Mouse (Mus musculus) limb, embryonic 10.5 days (tissue): ENCODE data around the gene Mpp5. TPM values are rescaled to one million over a fixed set of nuclear protein-coding genes. Genes with fewer than 3 reads are reported as not detected.

Experiments used
- DNase-seq: peaks from one replicate; pipeline ENCODE4 v3.0.0-alpha.2; 2017; ENCODE audit warnings: low spot score
- H3K27ac ChIP-seq: fragments of 300-500 bp; sonication (generic); 2 replicates; pipeline ENCODE4 v1.5.1; 2016; ENCODE audit warnings: mild to moderate bottlenecking
- H3K27me3 ChIP-seq: fragments of 300-500 bp; sonication (generic); 2 replicates; pipeline ENCODE4 v1.6.1; 2016; ENCODE audit warnings: low read depth, mild to moderate bottlenecking; ENCODE audit not compliant: poor library complexity, severe bottlenecking
- H3K36me3 ChIP-seq: fragments of 300-500 bp; sonication (generic); 2 replicates; pipeline ENCODE4 v1.6.1; 2016; ENCODE audit warnings: mild to moderate bottlenecking, moderate library complexity
- H3K4me1 ChIP-seq: fragments of 300-500 bp; sonication (generic); 2 replicates; pipeline ENCODE4 v1.6.1; 2016
- H3K4me3 ChIP-seq: fragments of 300-500 bp; sonication (generic); 2 replicates; pipeline ENCODE4 v1.5.1; 2016; ENCODE audit warnings: mild to moderate bottlenecking, moderate library complexity
- H3K9me3 ChIP-seq: fragments of 300-500 bp; sonication (generic); replicated peaks from 2 replicates; pipeline ENCODE4 v1.6.1; 2016; ENCODE audit warnings: mild to moderate bottlenecking
- WGBS: fragments of 180-500 bp; shearing (Covaris S2); methylation state at CpG from one replicate; pipeline ENCODE4 v1.1.7; 2016; 5-methylcytosine and 5-hydroxymethylcytosine counted together
- polyA plus RNA-seq: library from polyadenylated mRNA; unstranded; fragments of >200 nt; fragmentation: Nextera tagmentation; extraction: Ambion mirVana; gene quantifications from 2 replicates; pipeline ENCODE4 v1.2.1, GENCODE M21; 2016

The Mpp5 gene
- polyA plus RNA-seq, 1 experiment from 2014 or later, result 25.0 TPM

DNA sequence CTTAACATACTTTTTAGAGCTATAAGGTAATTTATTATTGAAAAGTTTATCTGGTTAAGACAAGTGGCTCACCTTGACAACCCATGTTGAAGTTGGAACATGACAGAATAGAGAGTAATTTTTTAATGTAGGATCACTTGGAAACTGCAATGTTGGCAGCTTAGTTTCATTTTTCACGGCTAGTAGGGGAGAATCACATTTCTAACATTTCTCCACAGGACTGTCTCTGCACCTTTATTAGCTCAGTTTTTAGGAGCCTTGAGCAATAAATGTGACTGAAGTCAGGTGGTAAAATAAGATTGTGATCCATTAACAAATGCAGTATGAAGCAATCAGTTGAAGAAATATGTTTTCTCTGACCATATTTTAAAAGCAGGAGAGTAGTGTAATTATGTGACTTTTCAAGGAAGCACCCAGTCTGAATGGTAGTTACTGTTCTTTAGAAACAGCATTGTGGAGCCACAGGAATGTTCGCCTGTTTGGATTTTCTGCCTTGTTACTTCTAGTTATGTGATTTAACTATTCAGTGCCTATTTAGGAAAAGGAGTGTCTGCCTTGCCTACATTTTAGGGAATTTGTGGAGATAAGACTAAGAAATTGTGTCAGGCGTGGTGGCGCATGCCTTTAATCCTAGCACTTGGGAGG lies 29.8 kb downstream of the Mpp5 start:
- no peak for DNase-seq
- WGBS, result 86% methylated on average over 4 of the region's 4 CpGs
- Histone ChIP-seq H3K27me3 (no peaks in the 10 kb centered on the region), H3K36me3 (peaks cover 3% of the 10 kb centered on the region; the same call in 1 of the 2 replicates), H3K4me3 (no peak overlapping the region), H3K27ac (no peak overlapping the region), H3K4me1 (no peaks in the 10 kb centered on the region), H3K9me3 (no peaks in the 10 kb centered on the region)

DNA sequence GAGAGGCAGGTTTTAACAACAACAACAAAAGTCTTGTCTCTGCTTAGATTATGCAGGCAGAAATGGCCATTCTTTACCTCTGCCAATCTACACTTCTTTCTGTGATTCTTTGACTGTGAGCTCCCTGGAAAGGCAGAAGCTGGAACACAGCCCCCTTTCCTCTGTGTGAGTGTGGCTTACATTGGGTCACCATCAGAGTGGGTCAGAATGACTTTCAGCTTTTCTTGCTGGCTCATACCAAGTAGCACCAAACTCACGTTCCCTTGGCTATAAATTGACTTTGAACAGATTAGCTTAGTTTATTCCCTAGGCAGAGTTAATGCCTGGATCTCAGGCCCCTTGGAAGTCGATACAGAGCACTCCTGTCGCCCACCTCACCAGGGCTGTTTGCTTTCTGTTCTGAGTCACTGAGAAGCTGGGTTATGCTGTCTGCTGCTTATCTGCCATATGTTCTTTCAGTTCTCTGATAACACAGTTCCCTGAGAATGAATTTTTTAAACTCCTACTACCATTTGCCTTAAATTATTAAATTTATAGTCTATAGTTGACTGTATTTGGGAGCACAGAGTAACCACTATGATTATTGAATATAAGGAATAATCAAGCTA lies 39.7 kb downstream of the Mpp5 start:
- H3K4me3 ChIP-seq, result no peak overlapping the region
- H3K27ac ChIP-seq, result no peak overlapping the region
- H3K36me3 ChIP-seq, result no peaks in the 10 kb centered on the region
- DNase-seq, result no peak
- H3K9me3 ChIP-seq, result no peaks in the 10 kb centered on the region
- 51% methylated on average over 3 of the region's 3 CpGs for WGBS
- H3K27me3 ChIP-seq, result no peaks in the 10 kb centered on the region
- H3K4me1 ChIP-seq, result no peaks in the 10 kb centered on the region

GRCm38 (mm10) chr12:78790791-78791190 lies 42.1 kb downstream of the Mpp5 start:
- no peaks in the 10 kb centered on the region for H3K36me3 ChIP-seq

GRCm38 (mm10) chr12:78794236-78794635 lies 45.5 kb downstream of the Mpp5 start:
- 38% methylated on average over 1 of the region's 1 CpGs for WGBS
- peaks cover 20% of the 10 kb centered on the region for H3K36me3 ChIP-seq
- H3K27ac ChIP-seq, result no peak overlapping the region
- no peaks in the 10 kb centered on the region for H3K9me3 ChIP-seq
- no peaks in the 10 kb centered on the region for H3K4me1 ChIP-seq
- H3K4me3 ChIP-seq, result no peak overlapping the region
- no peak for DNase-seq
- H3K27me3 ChIP-seq, result no peaks in the 10 kb centered on the region

More at GRCm38 (mm10) chr12:78790791-78791190, 42.1 kb downstream of the Mpp5 start:
- no peak overlapping the region for H3K27ac ChIP-seq
- no peaks in the 10 kb centered on the region for H3K4me1 ChIP-seq
- no peak overlapping the region for H3K4me3 ChIP-seq
- DNase-seq, result no peak
- no peaks in the 10 kb centered on the region for H3K27me3 ChIP-seq
- 86% methylated on average over 2 of the region's 2 CpGs for WGBS
- H3K9me3 ChIP-seq, result no peaks in the 10 kb centered on the region

DNA sequence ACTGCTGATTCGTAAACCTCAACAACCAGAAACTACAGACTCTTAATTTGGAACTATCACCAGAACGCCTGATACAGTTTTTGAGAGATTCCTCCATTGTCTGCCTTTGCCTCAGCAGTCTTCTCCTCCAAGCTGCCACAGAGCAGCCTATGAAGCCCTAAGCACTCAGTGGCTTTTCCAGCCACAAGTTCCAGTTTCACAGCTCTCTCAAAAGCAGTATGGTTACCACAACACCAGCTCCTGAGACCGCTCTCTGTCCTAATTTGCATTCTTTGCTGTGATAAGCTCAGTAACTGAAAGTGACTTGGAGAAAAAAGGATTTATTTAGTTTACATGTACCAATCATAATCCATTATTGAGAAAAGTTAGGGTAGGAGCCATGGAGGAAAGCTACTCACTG lies 51.3 kb downstream of the Mpp5 start:
- no peak overlapping the region for H3K27ac ChIP-seq
- H3K27me3 ChIP-seq, result no peaks in the 10 kb centered on the region
- no peak overlapping the region for H3K4me3 ChIP-seq
- H3K36me3 ChIP-seq, result peaks cover 20% of the 10 kb centered on the region
- H3K4me1 ChIP-seq, result no peaks in the 10 kb centered on the region
- no peaks in the 10 kb centered on the region for H3K9me3 ChIP-seq
- no peak for DNase-seq
- 89% methylated on average over 3 of the region's 3 CpGs for WGBS

GRCm38 (mm10) chr12:78801836-78802235 lies 53.1 kb downstream of the Mpp5 start:
- H3K9me3 ChIP-seq, result no peaks in the 10 kb centered on the region
- H3K4me3 ChIP-seq, result no peak overlapping the region
- H3K36me3 ChIP-seq, result peaks cover 20% of the 10 kb centered on the region
- no peak for DNase-seq
- H3K27ac ChIP-seq, result no peak overlapping the region
- H3K27me3 ChIP-seq, result no peaks in the 10 kb centered on the region
- H3K4me1 ChIP-seq, result no peaks in the 10 kb centered on the region

DNA sequence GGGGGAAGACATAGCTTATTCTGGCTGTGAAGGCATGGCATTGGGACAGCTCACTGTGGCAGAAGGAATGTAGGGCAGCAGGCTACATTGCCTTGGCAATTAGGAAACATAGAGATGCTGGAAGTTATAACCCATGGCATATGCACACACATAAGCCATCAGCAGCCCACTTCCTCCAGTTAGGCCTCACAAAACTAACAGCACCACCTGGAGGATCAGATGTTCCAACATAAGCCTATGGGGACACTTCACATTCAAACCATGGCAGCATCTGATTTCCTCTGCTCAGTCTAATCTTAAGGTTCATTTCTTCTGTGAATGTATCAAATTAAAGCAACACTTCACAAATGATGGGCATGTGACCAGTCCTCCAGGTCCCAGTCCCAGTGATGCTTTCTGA lies 65.7 kb downstream of the Mpp5 start:
- no peak for DNase-seq
- no peaks in the 10 kb centered on the region for H3K27me3 ChIP-seq
- H3K27ac ChIP-seq, result no peak overlapping the region
- no peak overlapping the region for H3K4me3 ChIP-seq
- H3K4me1 ChIP-seq, result no peaks in the 10 kb centered on the region
- H3K9me3 ChIP-seq, result no peaks in the 10 kb centered on the region
- peaks cover 10% of the 10 kb centered on the region; the same call in 1 of the 2 replicates for H3K36me3 ChIP-seq

- H3K36me3 ChIP-seq, result peaks cover 73% of the 10 kb centered on the region
- 93% methylated on average over 2 of the region's 2 CpGs for WGBS
Measured at GRCm38 (mm10) chr12:78834496-78834895, 85.8 kb downstream of the Mpp5 start.

DNA sequence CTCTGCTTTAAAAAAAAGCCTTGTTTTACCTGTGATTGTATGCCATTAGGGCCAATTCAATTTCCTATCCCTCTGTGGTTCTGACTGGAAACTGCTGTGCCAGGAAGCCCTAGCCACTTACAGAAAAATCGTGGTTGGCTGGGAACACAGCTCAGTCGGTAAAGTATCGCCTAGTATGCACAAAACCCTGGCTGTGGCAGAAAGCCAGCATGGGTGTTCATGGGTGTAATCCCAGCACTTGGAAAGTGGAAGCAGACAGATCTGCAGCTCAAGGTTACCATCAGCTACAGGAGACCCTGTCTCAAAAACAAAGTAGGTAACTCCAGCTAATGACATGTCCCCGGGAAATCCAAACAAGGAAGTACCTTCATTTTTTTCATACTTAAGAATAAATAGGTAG lies 91.2 kb downstream of the Mpp5 start:
- 92% methylated on average over 4 of the region's 4 CpGs for WGBS
- DNase-seq, result no peak
- Histone ChIP-seq H3K27ac (no peak overlapping the region), H3K4me3 (no peak overlapping the region), H3K36me3 (peaks cover 87% of the 10 kb centered on the region), H3K27me3 (no peaks in the 10 kb centered on the region), H3K9me3 (no peaks in the 10 kb centered on the region), H3K4me1 (no peaks in the 10 kb centered on the region)

More at GRCm38 (mm10) chr12:78834496-78834895, 85.8 kb downstream of the Mpp5 start:
- H3K4me1 ChIP-seq, result no peaks in the 10 kb centered on the region
- H3K9me3 ChIP-seq, result no peaks in the 10 kb centered on the region
- H3K4me3 ChIP-seq, result no peak overlapping the region
- H3K27ac ChIP-seq, result no peak overlapping the region
- no peak for DNase-seq
- no peaks in the 10 kb centered on the region for H3K27me3 ChIP-seq

GRCm38 (mm10) chr12:78842429-78842828 lies 93.7 kb downstream of the Mpp5 start:
- H3K27me3 ChIP-seq, result no peaks in the 10 kb centered on the region
- H3K9me3 ChIP-seq, result no peaks in the 10 kb centered on the region
- H3K27ac ChIP-seq, result no peak overlapping the region
- H3K36me3 ChIP-seq, result peaks cover 84% of the 10 kb centered on the region
- H3K4me3 ChIP-seq, result no peak overlapping the region
- 84% methylated on average over 1 of the region's 1 CpGs for WGBS
- H3K4me1 ChIP-seq, result no peaks in the 10 kb centered on the region
- DNase-seq, result no peak

GRCm38 (mm10) chr12:78848246-78848645 lies 99.5 kb downstream of the Mpp5 start:
- no peaks in the 10 kb centered on the region for H3K27me3 ChIP-seq
- WGBS, result 91% methylated on average over 4 of the region's 4 CpGs
- DNase-seq, result no peak
- H3K9me3 ChIP-seq, result no peaks in the 10 kb centered on the region
- H3K27ac ChIP-seq, result no peak overlapping the region
- H3K36me3 ChIP-seq, result peaks cover 71% of the 10 kb centered on the region
- H3K4me3 ChIP-seq, result no peak overlapping the region
- H3K4me1 ChIP-seq, result no peaks in the 10 kb centered on the region

GRCm38 (mm10) chr12:78860921-78861495 lies 112.3 kb downstream of the Mpp5 start:
- no peak for DNase-seq

GRCm38 (mm10) chr12:78861496-78862253 lies 113.0 kb downstream of the Mpp5 start, which contains the start of the genes Atp6v1d and Eif2s1:
TSS of gene Atp6v1d (minus strand) at chr12:78861638.
TSS of gene Eif2s1 (plus strand) at chr12:78861819.
- no peaks in the 10 kb centered on the region for H3K9me3 ChIP-seq
- no peaks in the 10 kb centered on the region for H3K27me3 ChIP-seq
- H3K4me3 ChIP-seq, result peak within 1 kb of the TSS; percentile 84
- peaks cover 21% of the 10 kb centered on the region for H3K4me1 ChIP-seq
- peak; percentile 100 for DNase-seq
- H3K36me3 ChIP-seq, result peaks cover 30% of the 10 kb centered on the region
- under 1% methylated on average over 55 of the region's 55 CpGs for WGBS
- H3K27ac ChIP-seq, result peak within 1 kb of the TSS; percentile 96

More at GRCm38 (mm10) chr12:78860921-78861495, 112.3 kb downstream of the Mpp5 start:
- Histone ChIP-seq H3K27me3 (no peaks in the 10 kb centered on the region), H3K9me3 (no peaks in the 10 kb centered on the region), H3K27ac (peak overlapping the region; percentile 96), H3K4me1 (peaks cover 21% of the 10 kb centered on the region), H3K4me3 (peak overlapping the region; percentile 84), H3K36me3 (peaks cover 34% of the 10 kb centered on the region)
- 1% methylated on average over 30 of the region's 30 CpGs for WGBS
